Mouse (Mus musculus): ENCODE measurements around the gene Olfr1440. TPM values are rescaled to one million over a fixed set of nuclear protein-coding genes. Genes with fewer than 3 reads are reported as not detected.

Olfr1440 gene
- polyA plus RNA-seq (2015; fragmentation: Nextera tagmentation; extraction: Ambion mirVana): not detected in 2 replicates

GRCm38 (mm10) chr19:12386979-12387378, at the start of gene Olfr1440:
Olfr1440 (plus strand) TSS chr19:12387279.
- WGBS: 87% methylated on average over 2 of the region's 2 CpGs
- no peak within 1 kb of the TSS for H3K4me2 ChIP-seq (replicated peaks; ENCODE audit: low read depth)
- H3K4me1 ChIP-seq (replicated peaks; ENCODE audit: control insufficient read depth, insufficient read depth, low read length): no peaks in the 10 kb centered on the region
- no peak for TF ChIP-seq CTCF (IDR thresholded peaks at IDR 0.05; ENCODE audit: low read depth)
- no peak within 1 kb of the TSS for H3K27ac ChIP-seq (ENCODE audit: low read depth, low read length)
- no peak within 1 kb of the TSS for H3K4me3 ChIP-seq (ENCODE audit: low read depth, low read length)
- H3K9ac ChIP-seq (ENCODE audit: low read depth, low read length): no peak within 1 kb of the TSS
- H3K9me3 ChIP-seq (ENCODE audit: control insufficient read depth): no peaks in the 10 kb centered on the region
- no peak for ATAC-seq
- H3K36me3 ChIP-seq (ENCODE audit: control insufficient read depth, insufficient read depth): no peaks in the 10 kb centered on the region
- no peaks in the 10 kb centered on the region for H3K27me3 ChIP-seq (replicated peaks; ENCODE audit: control insufficient read depth, insufficient read depth, low read length)

- no peaks in the 10 kb centered on the region for H3K27me3 ChIP-seq (replicated peaks; ENCODE audit: control insufficient read depth, insufficient read depth, low read length)
- H3K27ac ChIP-seq (ENCODE audit: low read depth, low read length): no peak overlapping the region
- 78% methylated on average over 3 of the region's 3 CpGs for WGBS
- H3K4me3 ChIP-seq (ENCODE audit: low read depth, low read length): no peak overlapping the region
- no peaks in the 10 kb centered on the region for H3K4me1 ChIP-seq (replicated peaks; ENCODE audit: control insufficient read depth, insufficient read depth, low read length)
- no peaks in the 10 kb centered on the region for H3K36me3 ChIP-seq (ENCODE audit: control insufficient read depth, insufficient read depth)
- TF ChIP-seq CTCF (IDR thresholded peaks at IDR 0.05; ENCODE audit: low read depth): no peak
- H3K9me3 ChIP-seq (ENCODE audit: control insufficient read depth): no peaks in the 10 kb centered on the region
- no peak for ATAC-seq
- H3K9ac ChIP-seq (ENCODE audit: low read depth, low read length): no peak overlapping the region
- H3K4me2 ChIP-seq (replicated peaks; ENCODE audit: low read depth): no peak overlapping the region
Measured at GRCm38 (mm10) chr19:12373004-12373403, 14.1 kb upstream of the Olfr1440 start.

- Histone ChIP-seq H3K36me3 (ENCODE audit: control insufficient read depth, insufficient read depth) (no peaks in the 10 kb centered on the region), H3K27ac (ENCODE audit: low read depth, low read length) (no peak overlapping the region), H3K4me3 (ENCODE audit: low read depth, low read length) (no peak overlapping the region), H3K4me1 (replicated peaks; ENCODE audit: control insufficient read depth, insufficient read depth, low read length) (no peaks in the 10 kb centered on the region), H3K9me3 (ENCODE audit: control insufficient read depth) (no peaks in the 10 kb centered on the region), H3K27me3 (replicated peaks; ENCODE audit: control insufficient read depth, insufficient read depth, low read length) (no peaks in the 10 kb centered on the region), H3K9ac (ENCODE audit: low read depth, low read length) (no peak overlapping the region), H3K4me2 (replicated peaks; ENCODE audit: low read depth) (no peak overlapping the region)
- TF ChIP-seq CTCF (IDR thresholded peaks at IDR 0.05; ENCODE audit: low read depth): no peak
- no peak for ATAC-seq
- WGBS: 56% methylated on average over 2 of the region's 2 CpGs
Measured at GRCm38 (mm10) chr19:12374465-12375025, 12.5 kb upstream of the Olfr1440 start.

- Histone ChIP-seq H3K4me3 (ENCODE audit: low read depth, low read length) (no peak overlapping the region), H3K9me3 (ENCODE audit: control insufficient read depth) (no peaks in the 10 kb centered on the region), H3K27me3 (replicated peaks; ENCODE audit: control insufficient read depth, insufficient read depth, low read length) (no peaks in the 10 kb centered on the region), H3K4me2 (replicated peaks; ENCODE audit: low read depth) (no peak overlapping the region), H3K27ac (ENCODE audit: low read depth, low read length) (no peak overlapping the region), H3K9ac (ENCODE audit: low read depth, low read length) (no peak overlapping the region), H3K36me3 (ENCODE audit: control insufficient read depth, insufficient read depth) (no peaks in the 10 kb centered on the region), H3K4me1 (replicated peaks; ENCODE audit: control insufficient read depth, insufficient read depth, low read length) (no peaks in the 10 kb centered on the region)
- TF ChIP-seq CTCF (IDR thresholded peaks at IDR 0.05; ENCODE audit: low read depth): no peak
- no peak for ATAC-seq
Measured at GRCm38 (mm10) chr19:12413737-12414136, 26.7 kb downstream of the Olfr1440 start.

- no peak within 1 kb of the TSS for H3K4me2 ChIP-seq (replicated peaks; ENCODE audit: low read depth)
- no peak for TF ChIP-seq CTCF (IDR thresholded peaks at IDR 0.05; ENCODE audit: low read depth)
- no peak within 1 kb of the TSS for H3K4me3 ChIP-seq (ENCODE audit: low read depth, low read length)
- no peaks in the 10 kb centered on the region for H3K36me3 ChIP-seq (ENCODE audit: control insufficient read depth, insufficient read depth)
- H3K27me3 ChIP-seq (replicated peaks; ENCODE audit: control insufficient read depth, insufficient read depth, low read length): no peaks in the 10 kb centered on the region
- H3K4me1 ChIP-seq (replicated peaks; ENCODE audit: control insufficient read depth, insufficient read depth, low read length): no peaks in the 10 kb centered on the region
- no peak for ATAC-seq
- no peaks in the 10 kb centered on the region for H3K9me3 ChIP-seq (ENCODE audit: control insufficient read depth)
- H3K27ac ChIP-seq (ENCODE audit: low read depth, low read length): no peak within 1 kb of the TSS
- no peak within 1 kb of the TSS for H3K9ac ChIP-seq (ENCODE audit: low read depth, low read length)
Measured at GRCm38 (mm10) chr19:12417361-12417760, 30.3 kb downstream of the Olfr1440 start, which contains the start of gene Olfr1441. Olfr1441 (plus strand) TSS chr19:12417433.

- Histone ChIP-seq H3K4me2 (replicated peaks; ENCODE audit: low read depth) (no peak overlapping the region), H3K4me3 (ENCODE audit: low read depth, low read length) (no peak overlapping the region), H3K27ac (ENCODE audit: low read depth, low read length) (no peak overlapping the region), H3K36me3 (ENCODE audit: control insufficient read depth, insufficient read depth) (no peaks in the 10 kb centered on the region), H3K4me1 (replicated peaks; ENCODE audit: control insufficient read depth, insufficient read depth, low read length) (no peaks in the 10 kb centered on the region), H3K9ac (ENCODE audit: low read depth, low read length) (no peak overlapping the region), H3K27me3 (replicated peaks; ENCODE audit: control insufficient read depth, insufficient read depth, low read length) (no peaks in the 10 kb centered on the region), H3K9me3 (ENCODE audit: control insufficient read depth) (no peaks in the 10 kb centered on the region)
- ATAC-seq: no peak
- TF ChIP-seq CTCF (IDR thresholded peaks at IDR 0.05; ENCODE audit: low read depth): no peak
- 36% methylated on average over 3 of the region's 3 CpGs for WGBS
Measured at GRCm38 (mm10) chr19:12418312-12418711, 31.2 kb downstream of the Olfr1440 start.

GRCm38 (mm10) chr19:12420555-12420954, 33.5 kb downstream of the Olfr1440 start:
- no peak overlapping the region for H3K4me3 ChIP-seq (ENCODE audit: low read depth, low read length)
- ATAC-seq: no peak
- TF ChIP-seq CTCF (IDR thresholded peaks at IDR 0.05; ENCODE audit: low read depth): no peak
- H3K27ac ChIP-seq (ENCODE audit: low read depth, low read length): no peak overlapping the region
- no peaks in the 10 kb centered on the region for H3K9me3 ChIP-seq (ENCODE audit: control insufficient read depth)
- H3K27me3 ChIP-seq (replicated peaks; ENCODE audit: control insufficient read depth, insufficient read depth, low read length): no peaks in the 10 kb centered on the region
- 76% methylated on average over 6 of the region's 6 CpGs for WGBS
- no peak overlapping the region for H3K9ac ChIP-seq (ENCODE audit: low read depth, low read length)
- no peak overlapping the region for H3K4me2 ChIP-seq (replicated peaks; ENCODE audit: low read depth)
- H3K36me3 ChIP-seq (ENCODE audit: control insufficient read depth, insufficient read depth): no peaks in the 10 kb centered on the region
- H3K4me1 ChIP-seq (replicated peaks; ENCODE audit: control insufficient read depth, insufficient read depth, low read length): no peaks in the 10 kb centered on the region

All from intestine, postnatal 0 days (tissue).